Mouse (Mus musculus) pancreas, adult 10 weeks (tissue): ENCODE measurements around the gene Dhx57. TPM values are rescaled to one million over a fixed set of nuclear protein-coding genes. Genes with fewer than 3 reads are reported as not detected.

ENCODE experiments used
- polyA plus RNA-seq: library from polyadenylated mRNA; stranded (reverse); fragments of 350-450 nt; fragmentation: Illumina TruSeq; extraction: RNeasy Lipid Tissue Mini Kit (QIAGEN cat#74804); gene quantifications from one replicate; pipeline ENCODE4 v1.2.3, GENCODE M21; 2015; ENCODE audit warnings: low read depth, low replicate concordance; ENCODE audit not compliant: insufficient read depth

Dhx57 gene
- 5.4 TPM for polyA plus RNA-seq

GRCm38 (mm10) chr17:80290074-80290657 is at the start of gene Dhx57, which contains the start of gene Morn2:
Gene Dhx57 (minus strand): TSS chr17:80290476.
Gene Morn2 (plus strand): TSS chr17:80290203.

DNA sequence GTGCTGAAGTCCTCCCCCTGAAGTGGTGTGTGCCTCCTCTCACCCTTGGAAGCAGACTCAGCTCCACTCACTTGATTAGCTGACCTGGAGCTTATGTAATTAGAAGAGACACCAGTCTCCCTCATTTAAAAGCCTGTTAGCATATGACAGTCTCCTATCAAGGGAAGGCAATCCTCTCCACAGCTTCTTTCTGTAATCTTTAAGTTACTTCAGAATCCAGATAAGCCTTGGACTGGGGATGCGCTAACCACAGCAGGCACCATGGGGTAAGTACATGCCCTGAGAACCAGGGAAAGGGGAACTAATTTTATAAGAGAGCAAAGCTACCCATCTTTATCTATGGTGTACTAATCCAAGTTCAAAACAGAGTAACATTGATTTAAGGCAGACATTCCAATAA is 17.0 kb upstream of the Dhx57 start, which contains the start of gene Arhgef33:
Arhgef33 (plus strand) TSS at position 157 of the 400 bp plus-strand sequence.

DNA sequence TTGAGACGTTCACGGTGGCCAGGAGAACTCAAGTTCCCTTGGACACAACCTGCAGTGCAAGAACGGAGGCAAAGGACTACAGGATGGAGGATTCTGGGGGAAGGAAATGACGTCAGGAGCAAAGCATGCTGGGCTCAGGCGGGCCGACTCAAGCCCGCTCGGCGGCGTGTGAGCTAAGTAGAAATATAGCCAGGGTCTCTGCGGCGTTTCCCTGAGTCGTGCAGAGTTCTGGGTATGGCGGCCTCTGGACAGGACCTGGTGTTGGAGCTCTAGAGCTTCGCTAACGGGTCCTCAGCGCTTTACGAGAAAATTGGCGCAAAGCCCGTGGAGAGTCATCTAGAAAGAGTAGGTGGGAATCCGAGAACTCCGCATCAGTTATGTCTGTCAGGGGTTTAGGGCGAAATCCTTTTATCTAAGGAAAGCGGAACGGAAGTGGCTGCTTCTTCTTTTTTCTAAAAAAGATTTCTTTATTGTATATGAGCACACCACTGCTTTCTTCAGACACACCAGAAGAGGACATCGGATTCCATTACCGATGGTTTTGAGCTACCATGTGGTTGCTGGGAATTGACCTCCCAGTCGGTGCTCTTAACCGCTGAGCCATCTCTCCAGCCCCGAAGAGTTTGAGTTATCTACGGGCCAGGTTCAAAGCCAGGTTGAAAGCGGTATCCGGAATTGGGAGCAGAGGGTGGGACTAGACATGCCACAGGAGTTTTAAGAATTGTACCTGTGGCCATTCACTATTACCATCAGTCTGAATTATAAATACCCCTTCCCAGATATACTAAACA is 65.8 kb downstream of the Dhx57 start, which contains the start of gene Gemin6:
Gemin6 (plus strand) TSS at position 116 of the 791 bp plus-strand sequence.

GRCm38 (mm10) chr17:80206671-80207581 is 83.3 kb downstream of the Dhx57 start, which contains the start of the genes Srsf7 and Ttc39d:
Gene Srsf7 (minus strand): TSS chr17:80207307.
Gene Ttc39d (plus strand): TSS chr17:80207460.

Other genes with a start within 250 kb of the Dhx57 start
- gene Hnrnpll, start 228.1 kb downstream of the Dhx57 start, polyA plus RNA-seq = 6.6 TPM
- gene Galm, start 163.0 kb downstream of the Dhx57 start, polyA plus RNA-seq = 1.6 TPM
- 50.7 TPM for gene Srsf7, start 83.2 kb downstream of the Dhx57 start, polyA plus RNA-seq
- gene Ttc39d, start 83.0 kb downstream of the Dhx57 start, polyA plus RNA-seq = not detected
- gene Gemin6, start 66.0 kb downstream of the Dhx57 start, polyA plus RNA-seq = 1.8 TPM
- 5.6 TPM for gene Morn2, start 273 bp downstream of the Dhx57 start, polyA plus RNA-seq
- not detected for gene Arhgef33, start 16.9 kb upstream of the Dhx57 start, polyA plus RNA-seq
- gene Gm10190, start 83.1 kb upstream of the Dhx57 start, polyA plus RNA-seq = not detected
- gene Sos1, start 190.0 kb upstream of the Dhx57 start, polyA plus RNA-seq = 3.0 TPM